Mouse (Mus musculus) gastrocnemius, postnatal 14 days (tissue): ENCODE results near the gene Slc35g1. TPM values are rescaled to one million over a fixed set of nuclear protein-coding genes. Genes with fewer than 3 reads are reported as not detected.

ENCODE experiments used
- DNase-seq: peaks from one replicate; pipeline ENCODE4 v3.0.0; 2021; ENCODE audit warnings: mixed read lengths
- intact Hi-C: fragments of 180-260 bp; cut with DNase I; formaldehyde crosslinking; loops from one replicate; pipeline ENCODE4 v1.15.1; 2025; ENCODE audit warnings: low total_unique reads
- long read RNA-seq, 2 experiments: library from polyadenylated mRNA; stranded (forward); transcript quantifications; one replicate each; pipeline ENCODE4 v2.0.0; 2021
- total RNA-seq, 2 experiments: library from RNA; stranded (reverse); gene quantifications; 2 replicates each; pipeline ENCODE4 v1.2.3; 2021

The Slc35g1 gene
- total RNA-seq: 1 to 10 TPM; 1.3 to 1.4 TPM
- long read RNA-seq, experiment 1, partial matches to known transcripts: 0 of 2 reads
- long read RNA-seq, experiment 1, other reads (novel, unspliced or antisense): 0 of 2 reads
- long read RNA-seq, experiment 2, partial matches to known transcripts: 0 of 1 reads
- long read RNA-seq, experiment 2, other reads (novel, unspliced or antisense): 0 of 1 reads

- intact Hi-C loops: no loop called here
- DNase-seq: peak; percentile 68
Observed at GRCm38 (mm10) chr19:38395701-38396632, at the start of gene Slc35g1. Slc35g1 (plus strand) TSS chr19:38395980.

GRCm38 (mm10) chr19:38348271-38349012 lies 47.3 kb upstream of the Slc35g1 start:
- intact Hi-C loops: no loop called here
- DNase-seq: no peak

DNA sequence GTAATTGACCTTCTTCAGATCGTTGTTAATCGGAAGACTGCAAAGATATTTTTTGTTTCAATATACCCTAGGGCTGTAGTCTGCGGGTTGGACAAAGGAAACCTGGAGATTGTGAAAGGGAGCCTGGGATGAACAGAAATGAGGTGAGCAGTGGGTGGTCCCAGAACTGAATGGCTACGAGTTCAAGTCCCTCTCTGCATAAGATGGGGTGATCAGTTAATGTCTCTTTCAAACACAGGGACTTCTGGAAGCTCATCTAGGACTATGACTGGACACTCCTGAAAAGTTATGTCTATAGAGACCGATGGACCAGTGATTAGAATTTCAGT lies 46.8 kb upstream of the Slc35g1 start:
- no peak for DNase-seq
- intact Hi-C loops: no loop called here

DNA sequence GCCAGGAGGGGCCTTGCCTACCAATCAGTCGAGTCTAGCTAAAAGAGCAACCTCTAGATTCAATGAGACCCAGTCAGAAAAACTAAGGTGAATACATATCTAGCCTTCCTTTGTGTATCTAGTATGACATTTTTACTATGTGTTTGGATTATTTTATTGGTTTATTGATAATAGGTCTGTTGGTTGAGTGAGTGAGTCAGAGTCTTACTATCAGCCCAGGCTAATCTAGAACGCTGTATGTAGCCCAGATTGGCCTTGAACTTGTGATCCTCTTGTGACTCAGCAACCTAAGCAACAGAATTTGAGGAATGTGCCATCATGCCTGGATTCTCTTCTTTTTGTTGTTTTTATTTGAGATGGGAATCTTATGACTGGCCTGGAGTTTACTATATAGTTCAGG lies 44.6 kb upstream of the Slc35g1 start:
- DNase-seq: no peak
- intact Hi-C loops: loop anchor here (5.0 kb wide), 1 partner anchor 99 kb away; no protein-coding TSS in a partner anchor

- intact Hi-C loops: loop anchor here (5.0 kb wide), 1 partner anchor 99 kb away; no protein-coding TSS in a partner anchor
- DNase-seq: no peak
Observed at GRCm38 (mm10) chr19:38351728-38352127, 44.1 kb upstream of the Slc35g1 start.

GRCm38 (mm10) chr19:38352495-38353130 lies 43.2 kb upstream of the Slc35g1 start:
- intact Hi-C loops: loop anchor here (5.0 kb wide), 1 partner anchor 100 kb away; no protein-coding TSS in a partner anchor
- no peak for DNase-seq

- intact Hi-C loops: loop anchor here (5.0 kb wide), 1 partner anchor 102 kb away; no protein-coding TSS in a partner anchor
- no peak for DNase-seq
Observed at GRCm38 (mm10) chr19:38354279-38354678, 41.5 kb upstream of the Slc35g1 start.

GRCm38 (mm10) chr19:38354819-38355360 lies 40.9 kb upstream of the Slc35g1 start:
- intact Hi-C loops: loop anchor here (5.0 kb wide), 2 partner anchors 103 to 398 kb away; no protein-coding TSS in a partner anchor
- DNase-seq: peak; percentile 5

GRCm38 (mm10) chr19:38356211-38356828 lies 39.5 kb upstream of the Slc35g1 start:
- DNase-seq: no peak
- intact Hi-C loops: loop anchor here (5.0 kb wide), 1 partner anchor 399 kb away; no protein-coding TSS in a partner anchor

DNA sequence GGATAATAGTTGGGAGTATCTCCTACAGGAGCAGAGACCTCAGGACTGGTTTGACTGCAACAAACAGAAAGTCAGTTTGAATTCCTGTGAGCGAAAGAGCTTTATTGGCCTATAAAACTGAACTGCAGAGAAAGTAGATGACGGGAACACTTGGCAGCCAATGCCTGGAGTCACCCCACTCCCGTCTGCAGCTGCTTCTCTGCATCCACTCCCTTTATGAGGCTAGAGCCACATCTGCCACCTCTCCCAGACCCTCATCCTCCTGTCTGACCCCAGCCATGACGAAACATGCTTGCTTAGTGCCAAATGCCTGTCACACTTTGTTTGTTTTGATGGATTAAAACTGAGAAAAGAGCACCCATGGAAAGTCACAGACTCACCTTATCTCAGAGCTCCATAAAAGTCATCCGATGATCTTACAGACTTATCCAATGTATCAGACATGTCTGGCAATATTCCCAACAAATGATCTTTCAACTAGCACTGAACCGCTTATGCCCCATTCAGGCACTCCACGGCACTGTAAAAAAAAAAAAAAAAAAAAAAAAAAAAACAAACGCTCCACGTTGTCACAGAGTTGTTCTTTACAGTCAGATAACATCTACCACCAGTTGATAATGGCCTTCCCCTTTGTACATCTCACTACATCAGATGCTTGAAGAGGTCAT lies 37.7 kb upstream of the Slc35g1 start:
- intact Hi-C loops: loop anchor here (5.0 kb wide), 1 partner anchor 401 kb away; no protein-coding TSS in a partner anchor
- peak; percentile 17 for DNase-seq

- intact Hi-C loops: loop anchor here (5.0 kb wide), 1 partner anchor 402 kb away; no protein-coding TSS in a partner anchor
- DNase-seq: no peak
Observed at GRCm38 (mm10) chr19:38359287-38359686, 36.5 kb upstream of the Slc35g1 start.

- intact Hi-C loops: no loop called here
- no peak for DNase-seq
Observed at GRCm38 (mm10) chr19:38361850-38362249, 33.9 kb upstream of the Slc35g1 start.

GRCm38 (mm10) chr19:38363358-38363757 lies 32.4 kb upstream of the Slc35g1 start:
- intact Hi-C loops: no loop called here
- no peak for DNase-seq

GRCm38 (mm10) chr19:38363879-38364659 lies 31.7 kb upstream of the Slc35g1 start:
- intact Hi-C loops: no loop called here
- no peak for DNase-seq

DNA sequence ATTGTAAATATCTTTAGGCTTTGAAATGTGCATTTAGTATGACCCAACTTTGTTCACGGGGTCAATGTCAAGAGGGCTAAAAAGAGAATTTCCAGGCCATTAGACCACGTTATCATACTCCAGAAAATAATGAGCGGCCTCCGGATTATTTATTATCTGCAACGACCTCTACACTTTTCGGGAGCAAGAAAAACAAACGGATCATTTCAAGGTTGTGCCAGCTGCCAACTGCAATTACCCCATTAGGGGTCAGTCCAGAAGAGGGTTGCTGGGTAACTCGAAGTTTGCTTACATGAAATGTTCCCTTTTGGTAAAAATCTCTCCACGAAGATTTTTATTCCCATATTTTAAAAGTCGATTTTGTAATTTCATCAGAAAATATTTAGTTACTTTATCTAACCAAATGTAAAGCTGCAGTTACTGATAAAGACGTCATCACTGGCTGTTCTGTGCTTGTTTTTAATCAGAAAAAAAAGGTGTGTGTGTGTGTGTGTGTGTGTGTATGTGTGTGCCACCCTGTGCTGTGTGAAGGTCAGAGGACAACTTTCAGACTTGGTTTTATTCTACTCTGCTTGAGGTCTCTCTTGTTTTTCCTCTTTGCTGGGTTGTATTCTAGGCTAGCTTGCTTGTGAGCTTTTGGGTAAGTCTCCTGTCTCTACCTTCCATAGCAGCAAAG lies 30.7 kb upstream of the Slc35g1 start:
- intact Hi-C loops: no loop called here
- DNase-seq: no peak

GRCm38 (mm10) chr19:38372460-38373102 lies 23.2 kb upstream of the Slc35g1 start:
- intact Hi-C loops: no loop called here
- DNase-seq: no peak
